8 mouse cellular contexts compared by ENCODE assay signal in the genomic region with DNA sequence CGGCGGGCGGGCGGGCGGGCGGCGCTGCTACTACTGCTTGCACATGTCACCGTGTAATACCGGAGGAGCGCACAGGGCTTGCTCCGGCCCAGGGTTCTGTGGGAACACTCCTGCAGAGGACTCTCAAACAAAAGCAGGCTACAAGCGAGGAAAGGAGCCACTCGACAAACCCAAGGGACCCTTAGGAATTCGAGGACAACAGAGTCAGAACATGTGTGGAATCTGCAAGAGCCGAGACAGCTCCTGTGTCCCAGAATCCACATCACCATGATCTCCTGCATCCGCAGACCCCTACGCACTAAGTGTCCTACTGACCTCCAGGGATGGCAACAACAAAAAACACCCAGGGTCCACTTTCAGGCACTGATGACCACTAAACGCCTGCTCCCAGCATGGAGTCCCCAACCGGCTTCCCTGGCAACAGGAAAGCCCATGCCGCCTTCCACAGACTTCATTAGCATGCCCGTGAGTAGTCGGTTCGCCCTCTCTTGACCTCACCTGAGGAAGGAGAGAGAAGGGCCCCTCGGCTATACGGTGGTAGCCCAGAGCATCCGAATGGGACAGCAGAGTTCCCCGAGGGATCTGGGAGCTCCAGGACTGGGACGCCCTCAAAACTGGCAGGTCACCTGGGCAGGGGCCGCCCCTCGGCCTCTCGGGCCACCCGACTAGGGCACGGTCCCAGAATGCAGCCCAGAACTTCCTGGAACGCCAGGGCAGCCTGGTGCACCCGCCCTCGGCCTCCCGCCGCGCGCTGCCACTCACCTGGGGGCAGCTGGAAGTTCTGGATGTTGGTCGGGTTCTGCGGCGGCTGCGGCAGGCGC. TPM values are rescaled to one million over a fixed set of nuclear protein-coding genes. Genes with fewer than 3 reads are reported as not detected.
A peak's percentile ranks its signal among the peaks of the same experiment; 100 is the strongest.
DNase-seq lines count a peak whose midpoint lies in the region; ATAC-seq and TF ChIP-seq lines count a peak whose summit lies in the region.

No protein-coding gene starts in this region.

- ATAC-seq in heart, embryonic 14.5 days (ENCODE audit: insufficient number of reproducible peaks, insufficient read depth, low FRiP score, low read depth), result no peak

- intact Hi-C loops in left cerebral cortex, adult 2 months (cut with DNase I), result loop anchor here (2.0 to 5.0 kb wide), 2 partner anchors 43 to 58 kb away; no protein-coding TSS in a partner anchor

- H3K4me1 ChIP-seq in heart, embryonic 14.5 days (ENCODE audit: control insufficient read depth in 2 of 2, insufficient read depth in 2 of 2, low read length in 2 of 2), result peaks cover 26 to 62% of the 10 kb centered on the region in 2 experiments

- H3K9me3 ChIP-seq in heart, embryonic 14.5 days (ENCODE audit: control insufficient read depth, low read length), result no peaks in the 10 kb centered on the region

- peak overlapping the region; percentile 97 for H3K9ac ChIP-seq in heart, embryonic 14.5 days (ENCODE audit: low read length)

- H3K4me3 ChIP-seq in left cerebral cortex, adult 2 months, result peak overlapping the region; percentile 59
- H3K4me3 ChIP-seq in heart, embryonic 14.5 days (ENCODE audit: control insufficient read depth in 1 of 2, insufficient read depth in 1 of 2, low read depth in 1 of 2, low read length in 2 of 2), result peak overlapping the region; percentile 67 to 82

- no peak for TF ChIP-seq CTCF in left cerebral cortex, adult 2 months (IDR thresholded peaks at IDR 0.05)

- no peak overlapping the region for H3K27ac ChIP-seq in left cerebral cortex, adult 2 months
- H3K27ac ChIP-seq in heart, embryonic 14.5 days (replicated peaks in 1 of 2; ENCODE audit: control insufficient read depth in 1 of 2, insufficient read depth in 1 of 2, low read depth in 2 of 2, low read length in 2 of 2), result no peak overlapping the region

- WGBS in heart, embryonic 14.5 days, result 3% methylated on average over 44 of the region's 45 CpGs

- DNase-seq in left cerebral cortex, adult 2 months (ENCODE audit: extremely low spot score in 1 of 2, low spot score in 2 of 2), result peak in 1 of 2 experiments; percentile 29
- DNase-seq in left cerebral cortex, adult 11 months (ENCODE audit: low spot score), result no peak
- DNase-seq in cerebellum, postnatal 10 days, result peak; percentile 63 to 68
- peak; percentile 64 for DNase-seq in kidney, postnatal 10 days
- DNase-seq in lung, postnatal 36 days, result peak; percentile 49
- DNase-seq in spleen, postnatal 14 days (ENCODE audit: low spot score in 2 of 2), result peak; percentile 29 to 36
- DNase-seq in layer of hippocampus, postnatal 25 days (ENCODE audit: extremely low spot score in 1 of 2, low spot score in 1 of 2), result no peak

- no peaks in the 10 kb centered on the region for H3K36me3 ChIP-seq in heart, embryonic 14.5 days (ENCODE audit: control insufficient read depth, insufficient read depth, low read length)

- no peaks in the 10 kb centered on the region for H3K27me3 ChIP-seq in heart, embryonic 14.5 days (ENCODE audit: control insufficient read depth, insufficient read depth, low read length)

- H3K4me2 ChIP-seq in heart, embryonic 14.5 days (ENCODE audit: low read length), result peak overlapping the region; percentile 99

RNA-seq across cellular contexts. Expression of a gene that starts 1.6 kb away (rescaled TPM):
- 10 to 100 TPM; 18.5 to 22.1 TPM for total RNA-seq in left cerebral cortex, adult 2 months (2021)
- 3.3 and 3.4 TPM in 2 replicates for polyA plus RNA-seq in heart, embryonic 14.5 days (2014; fragmentation: Nextera tagmentation; extraction: Ambion mirVana)
- total RNA-seq in layer of hippocampus, postnatal 25 days (2021), result 10 to 100 TPM; 19.4 to 21.0 TPM

RNA-seq across cellular contexts. Expression of a gene that starts 49.9 kb away (rescaled TPM):
- 100 to 1,000 TPM; 101 to 105 TPM for total RNA-seq in left cerebral cortex, adult 2 months (2021)
- 4.8 and 5.3 TPM in 2 replicates for polyA plus RNA-seq in heart, embryonic 14.5 days (2014; fragmentation: Nextera tagmentation; extraction: Ambion mirVana)
- 100 to 1,000 TPM; 101 to 108 TPM for total RNA-seq in layer of hippocampus, postnatal 25 days (2021)

Comparison
In these comparisons a context has a peak if more than half of its experiments do, and no peak if none do; other contexts are left out.
1. DNase-seq: peak in cerebellum, postnatal 10 days (2 of 2), kidney, postnatal 10 days (single experiment), lung, postnatal 36 days (single experiment) and spleen, postnatal 14 days (2 of 2); none in left cerebral cortex, adult 11 months (single experiment) and layer of hippocampus, postnatal 25 days (0 of 2).